Mouse (Mus musculus): Measurements from ENCODE around the gene Mad1l1.

Gene Mad1l1

DNA sequence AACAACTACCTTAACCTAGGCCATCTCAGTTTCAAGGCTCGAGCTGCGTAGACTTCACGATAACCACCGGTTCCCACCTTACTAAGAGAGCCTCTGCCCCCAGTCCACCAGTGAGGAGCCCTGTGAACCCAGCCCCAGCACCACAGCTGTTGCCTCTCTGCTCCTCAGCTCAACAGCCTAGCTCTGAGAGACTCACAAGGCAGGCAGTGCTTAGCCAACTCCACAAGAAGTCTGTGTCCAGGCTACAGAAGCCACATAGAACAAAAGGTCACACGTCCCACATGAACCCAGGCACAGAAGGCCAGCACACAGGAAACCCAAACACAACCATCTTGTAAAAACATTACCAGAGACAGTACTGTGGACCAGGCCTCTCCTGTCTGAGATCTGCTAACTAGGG is 62.7 kb downstream of the Mad1l1 start:
- DNase-seq (ENCODE audit: low read depth, low spot score) = no peak
- Histone ChIP-seq H3K27me3 (ENCODE audit: control insufficient read depth, insufficient read depth, low read length, poor library complexity, severe bottlenecking) (no peaks in the 10 kb centered on the region), H3K36me3 (ENCODE audit: control insufficient read depth, insufficient read depth, low read length, poor library complexity, severe bottlenecking) (no peaks in the 10 kb centered on the region; the same call in 1 of the 2 replicates)

DNA sequence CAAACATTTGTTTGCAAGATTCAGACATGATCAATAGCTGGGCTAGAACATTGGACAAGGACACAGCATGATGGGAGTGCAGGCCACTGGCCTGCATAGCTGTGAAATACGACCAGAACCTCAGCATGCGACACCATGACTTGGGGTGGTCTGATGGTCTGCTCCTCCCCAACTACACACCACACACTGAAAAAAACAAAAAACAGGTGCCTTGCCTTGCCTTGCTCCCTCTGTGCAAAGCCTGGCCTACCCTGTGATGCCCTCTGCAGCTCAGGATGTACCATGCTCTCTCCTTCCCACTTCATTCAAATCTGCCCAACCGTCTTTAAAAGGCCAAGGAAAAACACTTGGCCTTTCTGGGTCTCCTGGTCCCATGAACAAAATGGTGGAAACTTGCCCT is 63.3 kb downstream of the Mad1l1 start:
- H3K36me3 ChIP-seq (ENCODE audit: control insufficient read depth, insufficient read depth, low read length, poor library complexity, severe bottlenecking) = no peaks in the 10 kb centered on the region; the same call in 1 of the 2 replicates
- H3K27me3 ChIP-seq (ENCODE audit: control insufficient read depth, insufficient read depth, low read length, poor library complexity, severe bottlenecking) = no peaks in the 10 kb centered on the region
- DNase-seq (ENCODE audit: low read depth, low spot score) = no peak

DNA sequence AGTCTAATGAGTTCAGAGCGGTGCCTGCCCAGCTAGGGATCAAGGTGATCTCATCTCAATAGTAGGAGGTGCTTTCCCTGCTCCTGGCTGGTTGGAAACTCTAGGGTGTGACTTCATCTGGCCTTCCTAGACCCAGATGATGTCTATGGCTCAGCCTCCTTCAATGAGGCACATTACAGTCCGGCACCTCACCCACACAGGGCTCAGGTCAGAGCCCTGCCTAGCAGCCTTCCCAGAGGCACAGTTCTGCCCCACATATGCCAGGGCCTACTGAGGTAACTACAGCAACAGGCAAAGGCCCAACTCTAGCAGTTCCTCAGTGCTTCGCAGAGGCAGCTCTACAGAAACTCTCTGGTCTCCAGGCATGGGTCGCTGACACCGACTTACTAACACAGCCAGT is 63.9 kb downstream of the Mad1l1 start:
- Histone ChIP-seq H3K27me3 (ENCODE audit: control insufficient read depth, insufficient read depth, low read length, poor library complexity, severe bottlenecking) (no peaks in the 10 kb centered on the region), H3K36me3 (ENCODE audit: control insufficient read depth, insufficient read depth, low read length, poor library complexity, severe bottlenecking) (no peaks in the 10 kb centered on the region; the same call in 1 of the 2 replicates)
- no peak for DNase-seq (ENCODE audit: low read depth, low spot score)

DNA sequence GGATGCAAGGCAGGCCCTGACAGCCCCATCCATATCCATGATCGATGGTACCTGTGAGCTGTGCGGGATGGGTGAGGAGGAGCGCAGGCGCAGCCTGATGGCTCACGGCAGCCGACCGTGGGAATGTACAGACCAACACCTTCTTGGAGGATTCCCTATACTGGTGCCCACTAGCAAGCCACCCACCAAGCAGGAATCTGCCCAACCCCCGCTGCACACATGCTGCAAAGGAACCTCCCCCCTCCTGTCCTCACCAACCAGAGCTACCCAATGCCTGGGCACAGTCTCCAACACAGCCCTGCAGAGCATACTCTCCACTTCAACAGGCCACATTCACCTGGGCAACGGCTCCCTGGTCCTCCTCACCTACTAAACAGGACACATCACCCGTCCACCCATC is 64.7 kb downstream of the Mad1l1 start:
- Histone ChIP-seq H3K36me3 (ENCODE audit: control insufficient read depth, insufficient read depth, low read length, poor library complexity, severe bottlenecking) (no peaks in the 10 kb centered on the region; the same call in 1 of the 2 replicates), H3K27me3 (ENCODE audit: control insufficient read depth, insufficient read depth, low read length, poor library complexity, severe bottlenecking) (no peaks in the 10 kb centered on the region)
- DNase-seq (ENCODE audit: low read depth, low spot score) = no peak

DNA sequence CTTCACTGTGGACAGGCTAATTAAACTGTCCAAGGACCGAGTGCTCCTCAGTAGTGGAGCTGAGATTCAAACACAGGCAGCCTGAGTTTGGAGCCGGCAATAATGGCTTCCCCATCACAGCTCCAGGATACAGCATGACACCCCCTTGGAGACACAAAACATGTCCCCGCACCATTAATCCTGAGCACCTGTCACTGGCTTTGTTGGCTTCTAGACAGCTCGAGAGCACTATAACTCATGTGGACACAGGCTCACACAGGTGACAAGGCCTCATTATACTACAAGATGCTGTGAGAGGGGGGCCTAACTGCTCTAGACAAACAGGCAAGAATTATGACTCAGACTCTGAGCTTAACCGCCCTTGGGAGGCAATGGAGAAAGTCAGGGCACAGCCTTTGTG is 66.1 kb downstream of the Mad1l1 start:
- no peaks in the 10 kb centered on the region for H3K27me3 ChIP-seq (ENCODE audit: control insufficient read depth, insufficient read depth, low read length, poor library complexity, severe bottlenecking)
- no peak for DNase-seq (ENCODE audit: low read depth, low spot score)

DNA sequence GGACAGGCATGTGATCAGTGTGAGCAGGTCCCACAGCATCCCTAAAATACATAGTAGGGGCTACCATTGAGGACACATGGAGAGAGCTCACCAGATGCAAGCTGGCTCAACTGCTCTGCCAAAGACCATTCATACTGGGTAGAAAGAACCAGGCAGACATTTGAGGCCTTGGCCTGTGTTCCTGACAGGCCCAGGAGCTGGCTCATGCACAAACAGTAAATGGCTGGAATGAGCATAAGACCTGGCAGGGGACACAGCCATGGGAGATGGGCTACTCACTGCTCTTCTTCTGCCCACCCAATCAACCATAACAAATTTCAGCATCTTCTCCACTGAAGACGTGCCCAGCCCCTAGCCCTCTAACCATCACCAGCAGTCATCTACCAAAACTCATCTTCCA is 66.7 kb downstream of the Mad1l1 start:
- no peaks in the 10 kb centered on the region; the same call in 1 of the 2 replicates for H3K36me3 ChIP-seq (ENCODE audit: control insufficient read depth, insufficient read depth, low read length, poor library complexity, severe bottlenecking)
- H3K27me3 ChIP-seq (ENCODE audit: control insufficient read depth, insufficient read depth, low read length, poor library complexity, severe bottlenecking) = no peaks in the 10 kb centered on the region
- no peak for DNase-seq (ENCODE audit: low read depth, low spot score)

More for the DNA sequence above, 66.1 kb downstream of the Mad1l1 start:
- no peaks in the 10 kb centered on the region; the same call in 1 of the 2 replicates for H3K36me3 ChIP-seq (ENCODE audit: control insufficient read depth, insufficient read depth, low read length, poor library complexity, severe bottlenecking)

DNA sequence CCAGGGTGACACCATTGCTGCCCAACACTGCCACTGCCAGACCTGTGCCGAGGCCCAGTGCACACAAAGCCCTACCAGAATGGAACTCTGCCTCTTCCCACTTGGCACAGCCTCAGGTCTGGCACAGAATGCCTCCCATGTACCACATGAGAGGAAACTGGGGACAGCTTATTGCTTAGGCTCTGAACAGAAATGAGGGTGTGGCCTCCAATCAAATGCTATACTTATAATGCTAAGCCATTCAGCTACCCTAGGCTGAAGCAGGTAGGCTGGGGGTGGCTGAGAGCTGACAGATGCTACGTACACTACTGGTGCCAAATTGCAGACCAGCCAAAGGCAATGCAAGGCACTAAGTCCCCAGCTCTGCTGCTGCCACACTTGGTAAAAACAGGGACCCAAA is 69.4 kb downstream of the Mad1l1 start:
- no peak for DNase-seq (ENCODE audit: low read depth, low spot score)
- Histone ChIP-seq H3K36me3 (ENCODE audit: control insufficient read depth, insufficient read depth, low read length, poor library complexity, severe bottlenecking) (no peaks in the 10 kb centered on the region), H3K27me3 (ENCODE audit: control insufficient read depth, insufficient read depth, low read length, poor library complexity, severe bottlenecking) (no peaks in the 10 kb centered on the region)

DNA sequence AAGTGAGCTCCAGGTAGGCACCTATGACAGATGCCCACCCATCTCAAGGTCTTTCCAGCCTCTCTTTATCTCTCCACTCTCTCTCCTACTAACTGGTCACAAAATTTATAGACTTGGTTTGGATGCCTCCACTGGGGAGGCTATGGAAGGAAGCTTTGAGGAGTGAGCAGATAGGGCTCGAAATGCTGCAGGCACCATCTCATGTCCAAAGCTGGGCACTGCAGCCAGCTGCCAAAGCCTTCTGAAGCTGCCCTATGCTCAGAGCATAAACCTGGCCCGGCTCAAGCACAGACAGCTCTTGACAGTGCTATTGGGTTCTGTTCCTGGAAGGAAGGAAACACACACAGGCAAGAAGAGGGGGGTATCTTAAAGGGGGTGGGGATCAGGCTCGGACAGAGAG is 71.0 kb downstream of the Mad1l1 start:
- no peaks in the 10 kb centered on the region for H3K36me3 ChIP-seq (ENCODE audit: control insufficient read depth, insufficient read depth, low read length, poor library complexity, severe bottlenecking)
- DNase-seq (ENCODE audit: low read depth, low spot score) = no peak
- no peaks in the 10 kb centered on the region for H3K27me3 ChIP-seq (ENCODE audit: control insufficient read depth, insufficient read depth, low read length, poor library complexity, severe bottlenecking)

DNA sequence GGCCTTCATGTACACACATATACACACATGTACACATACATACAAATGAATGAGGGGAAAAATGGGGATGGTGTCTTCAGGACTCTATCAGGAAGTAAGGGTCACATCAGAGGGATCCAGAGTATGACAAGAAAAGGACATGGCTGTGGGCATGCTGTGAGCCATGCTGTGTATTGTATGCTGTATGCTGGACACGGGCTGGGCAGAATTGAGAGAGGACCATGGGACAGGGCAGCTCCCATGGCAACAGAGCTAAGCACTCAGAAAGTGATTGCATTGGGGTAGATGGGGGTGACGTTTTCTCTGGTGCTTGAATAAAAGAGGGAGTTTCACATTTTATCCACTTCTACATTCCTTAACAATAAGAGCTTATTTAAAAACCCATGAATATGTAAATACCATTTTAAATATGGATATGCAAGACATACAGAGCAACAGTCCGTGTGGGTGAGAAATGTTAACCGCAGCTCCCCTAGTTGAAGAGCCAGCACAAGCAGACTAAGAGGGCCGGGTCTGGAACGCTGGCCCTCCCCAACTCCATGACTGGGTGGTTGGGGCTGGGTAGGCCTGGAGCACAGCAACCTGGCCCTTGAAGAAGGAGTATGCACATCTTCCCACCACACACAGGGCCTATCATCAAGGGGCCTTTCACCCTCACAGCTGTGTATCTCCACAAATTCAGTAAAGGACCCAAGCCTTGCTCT is 71.8 kb downstream of the Mad1l1 start:
- Histone ChIP-seq H3K36me3 (ENCODE audit: control insufficient read depth, insufficient read depth, low read length, poor library complexity, severe bottlenecking) (no peaks in the 10 kb centered on the region), H3K27me3 (ENCODE audit: control insufficient read depth, insufficient read depth, low read length, poor library complexity, severe bottlenecking) (no peaks in the 10 kb centered on the region)
- DNase-seq (ENCODE audit: low read depth, low spot score) = no peak

DNA sequence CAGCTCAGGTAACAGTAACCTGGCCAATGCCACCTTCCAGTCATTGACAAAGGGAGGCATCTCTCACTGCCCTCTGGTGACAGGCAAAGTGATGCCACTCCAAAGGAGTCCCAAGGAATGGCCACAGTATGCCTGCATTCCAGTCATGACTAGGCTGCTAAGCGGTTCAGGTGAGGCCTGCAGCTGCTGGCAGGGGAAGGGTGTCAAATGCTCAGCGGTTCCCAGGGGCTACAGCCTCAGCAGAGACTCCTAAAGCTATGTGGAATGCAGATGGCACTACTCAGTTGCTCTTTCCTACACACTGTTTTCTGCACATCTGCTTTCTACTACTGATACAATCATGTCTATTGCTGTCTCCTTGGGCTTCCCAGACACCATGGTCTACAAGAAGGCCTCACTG is 73.3 kb downstream of the Mad1l1 start:
- Histone ChIP-seq H3K36me3 (ENCODE audit: control insufficient read depth, insufficient read depth, low read length, poor library complexity, severe bottlenecking) (no peaks in the 10 kb centered on the region), H3K27me3 (ENCODE audit: control insufficient read depth, insufficient read depth, low read length, poor library complexity, severe bottlenecking) (no peaks in the 10 kb centered on the region)
- DNase-seq (ENCODE audit: low read depth, low spot score) = no peak

DNA sequence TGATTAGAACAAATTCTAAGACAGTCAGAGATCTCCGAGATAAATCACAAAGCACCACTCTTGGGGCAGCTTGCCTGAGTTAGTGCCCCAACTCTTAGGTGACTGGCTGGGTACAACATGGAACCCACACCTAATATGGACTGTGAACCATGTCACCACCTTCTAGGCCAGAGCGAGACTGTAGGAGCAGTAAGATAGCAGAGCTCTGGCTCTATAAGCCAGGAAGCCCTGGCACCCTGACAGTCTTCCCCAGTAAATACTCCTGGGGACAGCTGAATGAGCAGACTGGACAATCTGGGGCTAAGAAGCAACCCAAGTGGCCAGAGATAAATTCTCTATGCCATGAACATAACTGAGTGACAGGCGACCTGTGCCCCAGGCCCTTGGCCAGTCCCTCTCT is 81.1 kb downstream of the Mad1l1 start:
- no peaks in the 10 kb centered on the region for H3K36me3 ChIP-seq (ENCODE audit: control insufficient read depth, insufficient read depth, low read length, poor library complexity, severe bottlenecking)
- H3K27me3 ChIP-seq (ENCODE audit: control insufficient read depth, insufficient read depth, low read length, poor library complexity, severe bottlenecking) = no peaks in the 10 kb centered on the region
- no peak for DNase-seq (ENCODE audit: low read depth, low spot score)

DNA sequence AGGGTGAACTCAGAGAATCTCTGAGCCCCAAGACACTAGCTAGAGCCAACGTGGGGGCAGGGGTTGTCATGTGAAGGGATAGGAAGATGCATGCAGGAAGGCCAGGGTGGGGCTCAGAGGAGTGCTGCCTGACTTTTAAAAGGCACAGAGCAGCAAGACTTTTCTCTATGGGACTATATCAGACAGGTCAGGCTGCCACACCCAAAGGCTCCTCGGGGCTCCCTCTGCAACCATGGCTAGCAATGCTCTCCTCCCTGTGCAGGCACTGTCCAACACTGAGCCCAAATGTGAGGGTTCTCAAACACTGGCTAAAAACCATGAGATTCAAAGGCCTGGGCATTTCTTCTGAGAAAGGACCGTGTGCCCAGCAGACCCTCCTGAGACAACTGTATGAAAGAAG is 82.5 kb downstream of the Mad1l1 start:
- Histone ChIP-seq H3K27me3 (ENCODE audit: control insufficient read depth, insufficient read depth, low read length, poor library complexity, severe bottlenecking) (no peaks in the 10 kb centered on the region), H3K36me3 (ENCODE audit: control insufficient read depth, insufficient read depth, low read length, poor library complexity, severe bottlenecking) (no peaks in the 10 kb centered on the region)
- DNase-seq (ENCODE audit: low read depth, low spot score) = no peak

DNA sequence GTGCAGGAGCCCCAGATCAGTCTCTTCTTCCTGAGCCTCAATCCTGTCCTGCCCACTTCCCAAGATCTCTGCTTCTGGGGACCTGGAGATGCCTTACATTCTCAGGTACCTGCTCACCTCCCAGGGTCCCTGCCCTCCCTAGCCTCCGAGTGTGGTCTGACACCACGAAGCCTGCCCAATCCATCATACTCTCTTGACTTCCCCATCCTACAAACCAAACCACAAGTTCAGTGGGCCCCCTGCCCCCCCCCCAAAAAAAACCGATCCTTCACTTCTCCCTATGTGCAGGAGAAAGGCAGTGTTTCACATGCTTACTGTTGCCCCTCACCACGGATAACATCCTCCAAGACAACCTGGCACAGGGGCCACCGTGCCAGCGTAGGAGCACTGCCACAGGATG is 90.5 kb downstream of the Mad1l1 start:
- no peaks in the 10 kb centered on the region for H3K36me3 ChIP-seq (ENCODE audit: control insufficient read depth, insufficient read depth, low read length, poor library complexity, severe bottlenecking)
- no peaks in the 10 kb centered on the region for H3K27me3 ChIP-seq (ENCODE audit: control insufficient read depth, insufficient read depth, low read length, poor library complexity, severe bottlenecking)
- no peak for DNase-seq (ENCODE audit: low read depth, low spot score)

DNA sequence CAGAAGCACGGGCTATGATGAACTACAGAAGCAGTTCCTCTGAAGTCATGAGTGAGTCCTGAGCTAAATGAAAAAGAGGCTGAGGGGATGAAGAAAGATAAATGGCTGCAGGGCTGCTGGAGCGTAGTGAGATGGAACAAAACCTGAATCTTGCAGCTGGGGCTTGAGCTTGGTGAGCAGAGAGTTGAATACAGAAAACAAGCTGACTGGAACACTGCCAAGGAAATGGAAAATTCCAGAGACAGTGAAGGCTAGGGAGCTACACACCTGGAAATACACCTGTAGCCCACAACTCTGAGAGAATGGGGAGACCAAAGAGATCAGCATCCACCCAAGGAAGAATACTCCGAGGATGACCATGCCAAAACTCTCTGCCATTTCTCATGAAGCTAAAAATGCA is 93.0 kb downstream of the Mad1l1 start:
- no peak for DNase-seq (ENCODE audit: low read depth, low spot score)
- no peaks in the 10 kb centered on the region for H3K36me3 ChIP-seq (ENCODE audit: control insufficient read depth, insufficient read depth, low read length, poor library complexity, severe bottlenecking)

DNA sequence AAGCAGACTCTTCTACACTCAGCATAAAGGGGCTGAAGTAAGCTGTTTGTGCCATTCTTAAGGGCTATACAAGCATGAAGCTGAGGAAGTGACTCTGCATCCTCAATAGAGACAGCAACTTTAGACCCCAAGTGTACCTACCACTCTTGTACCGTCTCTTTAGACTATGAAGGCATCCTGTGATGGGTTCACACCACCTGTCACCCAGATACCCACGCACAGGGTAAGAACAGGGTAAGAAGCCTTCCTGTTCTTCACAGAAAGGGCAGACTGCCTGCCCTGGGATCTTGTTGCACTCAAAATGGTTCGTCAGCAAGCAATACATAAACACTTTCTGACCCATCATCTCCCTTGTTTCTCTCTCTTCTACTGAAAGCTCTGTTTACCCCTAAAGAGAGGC is 94.5 kb downstream of the Mad1l1 start:
- no peaks in the 10 kb centered on the region for H3K36me3 ChIP-seq (ENCODE audit: control insufficient read depth, insufficient read depth, low read length, poor library complexity, severe bottlenecking)
- DNase-seq (ENCODE audit: low read depth, low spot score) = no peak

More for the DNA sequence above, 93.0 kb downstream of the Mad1l1 start:
- H3K27me3 ChIP-seq (ENCODE audit: control insufficient read depth, insufficient read depth, low read length, poor library complexity, severe bottlenecking) = no peaks in the 10 kb centered on the region

DNA sequence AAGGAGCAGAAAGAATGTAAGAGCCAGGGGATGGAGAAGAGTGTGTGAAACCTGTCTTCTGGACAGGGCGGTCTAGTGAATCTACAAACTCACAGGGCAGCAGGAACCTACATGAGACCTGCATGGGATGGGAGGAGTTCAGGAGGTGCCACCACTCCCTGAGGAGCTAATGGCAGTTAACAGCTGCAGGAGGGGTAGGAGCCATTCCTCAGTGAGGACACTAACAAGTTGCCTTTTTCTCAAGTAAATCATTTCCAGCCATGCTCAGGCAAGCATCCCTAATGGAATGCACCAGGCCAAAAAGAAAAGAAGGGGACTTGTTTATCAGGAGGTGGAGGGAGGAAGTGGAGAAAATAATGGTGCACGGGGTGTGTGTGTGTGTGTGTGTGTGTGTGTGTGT is 95.5 kb downstream of the Mad1l1 start:
- Histone ChIP-seq H3K36me3 (ENCODE audit: control insufficient read depth, insufficient read depth, low read length, poor library complexity, severe bottlenecking) (no peaks in the 10 kb centered on the region), H3K27me3 (ENCODE audit: control insufficient read depth, insufficient read depth, low read length, poor library complexity, severe bottlenecking) (no peaks in the 10 kb centered on the region)
- DNase-seq (ENCODE audit: low read depth, low spot score) = no peak

More for the DNA sequence above, 94.5 kb downstream of the Mad1l1 start:
- H3K27me3 ChIP-seq (ENCODE audit: control insufficient read depth, insufficient read depth, low read length, poor library complexity, severe bottlenecking) = no peaks in the 10 kb centered on the region

Measured in splenic B cell, adult 2 months (primary cell).